Mouse (Mus musculus): ENCODE measurements around the gene Svop.

Svop gene

GRCm38 (mm10) chr5:114102807-114103206 is 11.4 kb upstream of the Svop start:
- DNase-seq (ENCODE audit: low spot score), result no peak

DNA sequence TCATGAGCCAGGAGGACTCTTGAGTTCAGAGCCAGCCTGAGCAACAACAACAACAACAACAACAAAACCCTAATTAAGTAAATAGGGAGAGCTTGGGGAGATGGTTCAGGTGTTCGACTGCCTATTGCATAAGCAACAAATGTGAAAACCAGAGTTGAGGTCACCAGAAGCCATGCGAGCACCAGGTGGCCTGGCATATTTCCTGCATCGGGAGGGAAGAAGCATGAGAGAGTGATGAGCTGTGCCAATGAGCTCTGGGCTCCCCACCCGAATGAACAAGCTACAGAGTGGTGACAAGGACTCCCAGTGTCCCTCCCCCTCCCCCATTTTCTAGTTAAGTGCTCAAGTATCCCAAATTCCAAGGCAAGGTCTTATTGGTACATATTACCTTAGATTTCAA is 10.5 kb upstream of the Svop start:
- no peak for DNase-seq (ENCODE audit: low spot score)

DNA sequence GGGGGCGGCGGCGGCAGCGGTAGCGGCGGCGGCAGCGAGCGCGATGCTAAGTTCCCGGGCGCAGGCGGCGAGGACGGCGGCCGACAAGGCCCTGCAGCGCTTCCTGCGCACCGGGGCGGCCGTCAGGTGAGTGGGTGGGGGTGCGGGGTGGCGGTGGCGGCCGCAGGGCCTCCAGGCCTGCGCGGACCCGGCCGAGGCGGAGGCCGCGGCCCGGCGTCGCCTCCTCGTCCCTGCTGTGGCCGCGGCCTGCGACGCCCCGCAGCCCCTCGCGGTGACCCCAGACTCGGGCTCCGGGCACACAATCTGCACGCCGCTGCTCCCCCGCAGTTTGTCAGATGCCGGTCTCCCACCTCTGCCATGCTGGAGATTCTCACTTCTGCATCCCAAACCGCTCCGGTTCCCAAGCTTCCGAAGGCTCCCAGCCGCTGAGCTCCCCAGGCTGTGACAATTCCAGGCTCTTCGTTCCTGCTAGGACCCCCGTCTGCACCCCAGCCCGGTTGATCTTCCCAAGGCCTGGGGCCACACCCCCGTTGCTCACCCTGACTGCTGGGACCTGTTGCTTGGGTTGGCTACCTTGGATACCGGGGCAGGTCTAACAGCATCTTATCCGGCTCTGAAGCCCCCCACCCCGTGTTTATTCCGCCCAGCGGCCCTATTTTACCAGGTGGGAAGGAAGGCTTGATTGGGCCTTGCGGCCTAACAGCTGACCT is 9.2 kb upstream of the Svop start:
- no peak for DNase-seq (ENCODE audit: low spot score)

DNA sequence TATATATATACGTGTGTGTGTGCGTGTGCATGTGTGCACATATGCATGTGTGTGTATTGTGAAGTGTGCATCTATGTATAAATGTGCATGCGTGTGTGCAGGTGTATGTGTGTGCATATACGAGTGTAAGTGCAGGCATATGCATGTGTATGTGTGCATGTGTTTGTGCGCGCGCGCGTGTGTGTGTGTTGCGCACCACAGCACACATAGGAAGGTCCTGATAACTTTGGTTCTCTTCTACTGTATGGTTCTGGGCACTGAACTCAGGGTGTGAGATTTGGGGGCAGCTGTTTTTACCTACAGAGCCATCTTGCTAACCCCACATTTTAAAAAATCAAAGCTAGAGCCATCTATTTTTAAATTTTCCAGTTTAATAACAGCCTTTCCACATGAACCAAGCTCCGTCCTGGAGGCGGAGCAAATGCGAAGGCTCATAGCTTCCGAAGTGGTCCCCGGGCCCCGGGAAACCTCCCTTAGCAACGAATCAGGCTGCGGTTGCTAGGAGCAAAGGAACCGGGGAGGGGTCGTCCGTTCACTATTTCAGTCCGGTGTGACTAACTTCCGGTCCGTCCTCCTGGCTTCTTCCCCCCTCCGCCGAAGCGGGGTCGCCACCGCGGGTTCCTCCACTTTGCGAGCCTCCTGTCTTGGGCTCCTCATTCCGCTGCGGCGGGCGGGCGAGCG is 8.5 kb upstream of the Svop start:
- DNase-seq (ENCODE audit: low spot score), result peak; percentile 81

- no peak for DNase-seq (ENCODE audit: low spot score)
These were observed 853 bp downstream of the Svop start for GRCm38 (mm10) chr5:114090421-114091013.

DNA sequence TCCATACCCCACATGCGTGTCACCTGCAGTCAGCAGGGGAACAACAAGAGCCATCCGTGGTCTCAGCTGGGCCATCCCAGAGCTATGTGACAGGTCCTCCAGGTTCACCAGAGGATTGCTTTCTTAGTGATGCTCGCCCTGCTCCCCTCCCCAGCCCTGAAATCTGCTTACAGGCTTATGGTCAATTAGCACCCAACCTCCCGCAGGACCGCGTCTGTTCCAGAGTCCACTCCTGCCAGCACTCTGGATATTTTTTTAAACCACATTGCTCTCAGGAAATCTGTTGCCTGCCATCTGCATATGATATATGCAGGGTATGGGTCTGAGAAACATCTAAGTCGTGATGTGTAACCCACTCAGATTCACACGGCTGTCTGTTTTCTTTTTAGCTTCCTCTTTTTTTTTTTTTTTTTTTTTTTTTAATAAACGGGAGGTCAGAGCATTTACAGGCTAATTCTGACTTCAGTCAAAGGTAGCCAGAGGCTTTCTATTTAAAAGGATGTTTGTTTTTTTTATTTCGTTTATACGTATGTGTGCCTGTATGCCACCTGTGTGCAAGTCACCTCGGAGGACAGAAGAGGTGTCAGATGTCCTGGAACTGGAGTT is 3.4 kb downstream of the Svop start:
- no peak for DNase-seq (ENCODE audit: low spot score)

GRCm38 (mm10) chr5:114085501-114085900 is 5.9 kb downstream of the Svop start:
- DNase-seq (ENCODE audit: low spot score), result no peak

DNA sequence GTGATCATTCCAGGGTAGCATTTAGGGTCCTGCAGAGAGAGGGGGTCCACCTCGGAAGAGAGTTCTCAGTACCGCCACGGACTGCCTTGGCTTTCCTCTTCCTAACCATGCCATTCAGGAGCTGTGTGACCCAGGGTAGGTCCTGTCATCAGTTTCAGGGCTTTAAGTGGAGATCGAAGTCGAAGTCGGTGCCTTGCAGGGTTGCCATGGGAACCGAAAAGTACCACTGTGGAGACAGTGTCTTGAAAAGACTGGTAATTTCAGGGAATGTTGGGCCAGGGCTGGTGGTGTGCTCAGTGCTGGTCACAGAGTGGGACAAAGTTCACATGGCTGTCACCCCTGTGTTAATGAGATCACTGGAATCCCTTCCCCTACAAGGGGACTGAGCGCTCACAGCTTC is 14.4 kb downstream of the Svop start:
- no peak for DNase-seq (ENCODE audit: low spot score)

- DNase-seq (ENCODE audit: low spot score), result no peak
These were observed 19.1 kb downstream of the Svop start for GRCm38 (mm10) chr5:114072262-114072661.

GRCm38 (mm10) chr5:114070858-114071257 is 20.5 kb downstream of the Svop start:
- no peak for DNase-seq (ENCODE audit: low spot score)

DNA sequence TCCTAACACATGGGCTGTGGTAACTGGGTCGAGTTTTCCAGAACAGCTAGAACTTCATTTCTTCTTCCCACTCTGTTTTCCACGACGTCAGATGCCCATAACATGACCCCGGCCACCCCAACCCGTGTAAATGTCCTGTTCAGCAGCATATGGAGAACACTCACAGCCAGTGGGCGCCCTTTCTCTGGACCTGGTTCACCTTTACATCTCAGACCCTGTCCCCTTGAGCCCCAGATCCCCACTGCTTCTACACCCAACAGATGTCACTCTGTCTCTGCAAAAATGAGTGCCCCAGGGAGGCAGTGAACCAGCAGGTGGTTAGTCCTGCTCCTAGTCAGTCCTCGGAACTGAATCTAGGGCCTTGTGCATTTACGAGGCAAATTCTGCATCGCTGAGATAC is 23.4 kb downstream of the Svop start:
- no peak for DNase-seq (ENCODE audit: low spot score)

DNA sequence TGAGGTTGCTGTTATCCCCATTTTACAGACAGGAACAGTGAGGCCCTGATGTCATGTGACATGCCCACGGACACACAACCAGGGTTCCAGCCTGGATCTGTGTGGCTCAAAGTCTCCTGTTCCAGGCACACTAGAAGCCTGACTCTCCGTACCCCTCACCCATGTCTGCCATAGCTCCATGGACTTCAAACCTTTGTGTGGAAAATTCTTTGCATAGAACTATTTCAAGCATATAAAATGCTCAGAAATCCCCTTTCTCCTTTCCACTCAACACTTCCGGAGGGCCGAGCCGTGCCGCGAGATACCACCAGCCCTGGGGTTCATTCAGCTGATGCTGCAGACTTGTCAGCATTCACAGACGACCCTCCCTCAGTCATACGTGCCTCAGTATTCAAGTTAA is 23.8 kb downstream of the Svop start:
- no peak for DNase-seq (ENCODE audit: low spot score)

GRCm38 (mm10) chr5:114066601-114067000 is 24.8 kb downstream of the Svop start:
- DNase-seq (ENCODE audit: low spot score), result no peak

GRCm38 (mm10) chr5:114065161-114065560 is 26.2 kb downstream of the Svop start, which contains the start of gene Usp30:
Usp30 (plus strand) TSS chr5:114065461.
- no peak for DNase-seq (ENCODE audit: low spot score)

DNA sequence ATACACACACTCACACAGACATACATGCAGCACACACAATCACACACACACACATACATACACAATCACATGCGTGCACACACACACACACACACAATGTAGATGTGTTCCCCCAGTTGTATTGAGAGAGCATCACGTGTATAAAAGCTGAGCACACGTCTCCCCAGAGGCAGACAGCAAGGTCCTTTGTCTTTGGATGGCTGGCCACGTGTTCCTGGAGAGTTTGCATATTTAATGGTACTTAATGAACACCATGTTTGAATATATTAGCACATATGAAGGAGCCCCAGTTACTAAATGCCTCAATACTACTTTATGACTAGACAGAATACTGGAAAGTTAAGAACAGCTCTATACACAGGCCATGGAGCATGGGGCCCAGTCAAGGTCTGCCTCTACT is 27.4 kb downstream of the Svop start:
- no peak for DNase-seq (ENCODE audit: low spot score)

GRCm38 (mm10) chr5:114061675-114062074 is 29.7 kb downstream of the Svop start:
- DNase-seq (ENCODE audit: low spot score), result no peak

- DNase-seq (ENCODE audit: low spot score), result no peak
These were observed 34.1 kb downstream of the Svop start for GRCm38 (mm10) chr5:114057129-114057731.

DNA sequence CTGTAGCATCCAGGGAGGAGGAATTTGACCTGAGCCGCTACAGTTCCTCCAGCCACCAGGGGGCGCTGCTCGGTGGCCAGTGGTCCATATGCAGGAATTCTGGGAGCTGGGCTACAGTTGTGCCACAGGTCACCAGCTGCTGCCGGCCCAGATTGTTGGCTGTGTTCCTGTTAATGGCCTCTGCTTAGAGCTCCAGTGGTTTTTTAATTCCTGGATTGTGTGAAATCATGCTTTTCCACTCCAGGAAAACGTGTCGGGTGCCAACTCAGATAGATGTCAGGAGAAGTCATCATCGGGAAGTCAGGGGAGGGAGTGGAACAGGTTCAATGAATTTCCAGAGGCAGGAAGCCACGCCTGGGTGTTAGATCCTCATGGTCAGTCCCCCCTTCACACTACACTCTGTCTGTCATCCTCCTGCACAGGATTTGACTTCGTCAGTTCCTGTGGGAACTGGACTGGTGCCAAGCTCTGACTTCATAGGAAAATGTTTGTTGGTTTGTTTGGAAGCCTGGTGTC is 39.1 kb downstream of the Svop start:
- peak; percentile 10 for DNase-seq (ENCODE audit: low spot score)

DNA sequence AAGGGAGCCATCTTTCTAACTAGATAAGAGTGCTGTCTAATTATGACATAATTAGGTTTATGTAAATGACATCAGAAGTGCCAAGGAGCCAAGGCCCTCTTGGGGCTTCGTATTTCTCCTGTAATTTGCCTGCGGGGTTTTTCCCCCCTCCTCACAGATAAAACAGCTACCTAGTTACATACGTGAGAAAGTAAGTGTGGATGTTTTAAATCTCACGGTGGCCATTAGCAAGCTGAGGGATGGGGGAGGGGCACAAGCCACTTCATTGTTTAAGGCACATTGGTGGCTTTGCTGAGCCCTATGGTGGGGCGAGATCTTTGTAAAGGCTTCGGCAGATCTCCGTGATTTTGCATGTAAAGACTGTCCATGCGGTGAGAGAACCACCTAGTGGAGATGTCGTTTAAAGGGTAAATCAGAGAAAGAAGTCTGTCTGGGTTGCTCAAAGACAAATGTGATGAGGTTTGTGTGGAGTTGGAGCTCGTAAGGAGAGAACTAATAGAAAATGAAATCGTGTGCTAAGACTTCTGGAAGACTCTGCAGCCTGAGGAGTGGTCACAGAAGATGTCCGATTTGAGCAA is 42.5 kb downstream of the Svop start:
- DNase-seq (ENCODE audit: low spot score), result no peak

- no peak for DNase-seq (ENCODE audit: low spot score)
These were observed 44.2 kb downstream of the Svop start for GRCm38 (mm10) chr5:114047182-114047581.

DNA sequence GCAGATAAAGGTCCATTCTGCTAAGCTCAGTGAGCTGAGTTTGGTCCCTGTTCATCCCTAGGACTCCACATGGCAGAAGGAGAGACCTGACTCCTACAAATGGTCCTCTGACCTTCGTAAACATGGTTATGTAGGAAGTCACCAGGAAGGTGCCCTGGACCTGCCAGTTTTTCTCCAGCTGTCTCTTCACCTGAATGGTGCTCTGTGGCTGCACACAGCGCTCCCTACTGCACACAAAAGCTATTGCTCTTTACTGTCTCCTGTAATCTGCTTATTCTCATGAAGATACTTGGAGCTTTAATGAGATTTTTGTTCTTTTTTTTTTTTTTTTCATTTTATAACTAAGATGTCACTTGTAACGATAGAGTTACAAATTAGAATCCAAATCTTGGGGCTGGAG is 44.8 kb downstream of the Svop start:
- DNase-seq (ENCODE audit: low spot score), result no peak

GRCm38 (mm10) chr5:114046151-114046550 is 45.2 kb downstream of the Svop start:
- DNase-seq (ENCODE audit: low spot score), result no peak
